Mouse (Mus musculus) gastrocnemius, postnatal 10 days (tissue): ENCODE data around the gene Mettl24. TPM values are rescaled to one million over a fixed set of nuclear protein-coding genes. Genes with fewer than 3 reads are reported as not detected.
A peak's percentile ranks its signal among the peaks of the same experiment; 100 is the strongest.

Source experiments
- DNase-seq: peaks from one replicate; pipeline ENCODE4 v3.0.0; 2021; ENCODE audit warnings: mixed read lengths
- total RNA-seq, 2 experiments: library from RNA; stranded (reverse); gene quantifications; 2 replicates each; pipeline ENCODE4 v1.2.3; 2021

The Mettl24 gene
- total RNA-seq, 2 experiments from 2014 or later, result 1.1 to 2.2 TPM

- DNase-seq, result no peak
These were observed 130.5 kb downstream of the Mettl24 start for GRCm38 (mm10) chr10:40813627-40814026.

DNA sequence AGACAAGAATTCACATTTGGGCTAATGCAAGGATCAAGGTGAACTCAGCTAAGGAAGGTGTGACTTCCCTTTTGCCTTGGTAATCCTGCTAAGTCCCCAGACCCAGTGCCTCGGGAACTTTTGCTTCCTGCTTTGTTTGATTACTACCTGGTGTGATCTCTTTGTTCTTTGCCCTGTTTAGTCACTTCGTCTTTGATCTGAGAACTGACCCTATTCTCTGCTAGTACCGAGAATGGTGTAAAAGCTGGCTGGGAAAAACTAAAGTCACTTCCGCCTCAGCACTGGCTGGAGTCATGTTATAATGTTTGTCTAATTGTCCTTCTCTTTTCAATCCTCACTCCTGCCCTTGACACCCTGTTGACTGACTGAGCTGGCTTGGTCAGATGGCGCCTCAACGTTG lies 133.4 kb downstream of the Mettl24 start:
- no peak for DNase-seq

DNA sequence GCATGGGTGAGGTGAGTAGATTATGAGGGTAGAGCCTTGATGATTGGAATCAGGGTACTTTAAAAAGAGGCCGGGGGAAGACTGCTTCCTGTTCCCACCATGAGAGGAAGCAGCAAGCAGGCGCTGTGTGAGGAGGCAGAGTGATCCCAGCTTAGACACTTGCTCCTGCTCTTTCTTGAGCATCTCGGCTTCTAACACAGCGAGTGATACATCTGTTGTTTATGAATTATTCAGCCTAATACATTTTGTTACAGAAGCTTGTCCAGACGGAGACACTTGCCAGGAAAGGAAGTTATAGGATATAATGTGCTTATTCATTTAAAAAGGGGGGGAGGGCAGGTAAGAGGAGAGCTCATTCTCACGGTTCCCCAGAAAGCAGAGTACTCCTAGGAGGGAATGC lies 142.9 kb downstream of the Mettl24 start:
- no peak for DNase-seq

DNA sequence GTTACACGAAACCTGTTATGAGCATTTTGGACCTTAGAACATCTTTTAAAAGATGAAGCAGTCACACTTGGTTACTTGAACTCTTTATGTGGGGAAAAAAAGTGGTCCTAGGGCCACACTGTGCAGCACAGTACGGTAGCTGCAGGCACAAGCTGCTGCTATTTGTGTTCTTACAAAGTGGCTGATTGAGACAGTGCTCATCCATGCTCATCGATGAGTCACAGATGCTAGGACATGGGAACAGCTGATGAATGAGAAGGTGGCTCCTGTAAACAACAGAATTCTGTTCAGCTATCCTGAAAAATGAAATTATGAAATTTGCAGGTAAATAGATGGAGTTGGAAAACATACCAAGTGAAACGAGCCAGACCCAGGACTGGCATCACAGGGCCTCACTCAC lies 144.6 kb downstream of the Mettl24 start:
- DNase-seq, result no peak

GRCm38 (mm10) chr10:40830312-40830711 lies 147.2 kb downstream of the Mettl24 start:
- DNase-seq, result no peak

DNA sequence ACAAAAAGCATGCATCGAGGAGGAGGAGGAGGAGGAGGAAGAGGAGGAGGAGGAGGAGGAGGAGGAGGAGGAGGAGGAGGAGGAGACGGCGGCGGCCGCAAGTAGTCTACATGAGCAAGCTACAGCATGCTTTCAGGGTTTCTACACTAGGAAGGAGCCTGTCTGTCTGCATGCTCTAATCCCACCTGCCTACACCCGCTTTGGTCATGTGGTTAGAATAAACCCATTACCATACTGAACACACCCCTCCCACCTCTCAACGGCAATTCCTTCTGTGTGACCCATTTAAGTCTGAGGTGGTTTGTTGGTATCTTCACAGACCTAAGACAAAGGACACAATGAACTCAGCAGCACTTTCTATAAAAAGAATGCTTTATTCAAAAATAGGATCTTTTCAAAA lies 148.2 kb downstream of the Mettl24 start:
- DNase-seq, result no peak

DNA sequence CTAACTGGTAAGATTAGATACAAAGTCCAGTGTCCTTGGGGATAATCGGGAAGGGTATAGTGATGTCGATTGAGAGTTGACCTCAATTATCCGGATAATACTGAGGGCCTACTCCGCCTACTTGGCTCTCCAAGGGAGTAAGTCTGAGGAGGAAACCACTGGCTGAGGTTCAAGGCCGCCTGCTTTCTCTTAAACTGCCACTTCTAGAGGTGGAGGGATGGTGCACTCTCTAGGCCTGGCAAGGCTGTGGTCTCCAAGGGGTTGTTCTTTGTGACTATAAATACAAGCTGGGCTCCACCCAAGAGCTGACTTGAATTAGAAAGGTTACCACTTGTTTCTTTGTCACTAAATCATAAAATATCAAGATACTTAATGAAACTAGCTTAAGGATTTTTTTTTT lies 157.0 kb downstream of the Mettl24 start:
- peak; percentile 8 for DNase-seq

GRCm38 (mm10) chr10:40843841-40844240 lies 160.8 kb downstream of the Mettl24 start:
- DNase-seq, result no peak

DNA sequence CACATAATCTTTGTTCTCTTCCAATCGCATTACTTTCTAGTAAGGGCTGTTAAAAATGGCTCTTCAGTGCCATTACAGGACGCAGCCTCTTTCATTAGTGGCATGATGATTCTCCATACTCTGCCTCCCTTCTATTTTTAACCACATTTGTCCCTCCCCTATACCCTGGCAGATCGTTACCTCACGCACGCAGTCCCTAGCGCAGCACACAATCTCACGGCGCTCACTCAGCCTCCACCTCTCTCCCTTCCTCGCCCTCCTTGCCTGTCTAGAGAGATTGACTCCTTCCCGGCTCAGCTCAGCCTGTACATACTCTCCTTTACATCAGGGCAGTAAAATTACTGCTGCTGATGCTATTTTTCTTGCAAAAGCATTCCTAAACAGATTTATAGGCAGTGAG lies 161.5 kb downstream of the Mettl24 start:
- no peak for DNase-seq

DNA sequence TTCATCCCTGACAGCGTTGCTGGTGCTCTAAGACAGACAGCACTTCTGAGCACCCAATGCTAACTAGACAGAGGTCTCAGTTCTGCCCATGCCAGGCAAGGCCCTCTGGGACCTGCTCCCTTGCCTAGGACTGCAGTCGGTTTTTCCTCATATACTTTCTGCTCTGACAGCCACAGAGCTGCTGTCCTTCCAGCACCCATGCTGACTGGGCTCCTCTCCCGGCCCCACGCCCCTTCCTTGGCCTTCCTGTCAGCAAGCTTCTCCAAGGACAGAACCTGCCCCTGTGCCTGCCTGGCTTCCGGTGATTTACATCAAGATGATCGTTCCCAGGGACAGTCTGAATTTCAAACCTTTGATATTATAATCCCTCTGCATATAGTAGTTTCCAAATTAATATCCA lies 162.5 kb downstream of the Mettl24 start:
- no peak for DNase-seq

GRCm38 (mm10) chr10:40847176-40847874 lies 164.2 kb downstream of the Mettl24 start:
- DNase-seq, result no peak

DNA sequence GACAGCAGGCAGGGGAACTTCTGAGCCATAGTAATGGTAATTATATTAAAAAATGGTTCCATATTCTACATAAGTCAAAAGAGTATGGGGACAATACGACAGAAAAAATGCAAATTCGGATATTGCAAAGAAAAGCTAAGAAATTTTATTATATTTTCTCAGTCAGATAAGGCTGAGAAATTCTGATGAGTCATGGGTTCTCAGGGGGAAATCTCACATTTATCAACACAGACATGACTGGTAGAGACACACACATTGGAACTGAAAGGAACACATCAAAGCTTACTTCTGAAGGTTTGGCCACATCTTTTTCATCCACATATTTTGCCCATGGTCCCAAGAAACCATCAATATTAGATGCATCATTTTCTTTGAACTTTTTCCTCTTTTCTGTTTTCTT lies 167.6 kb downstream of the Mettl24 start:
- no peak for DNase-seq

- no peak for DNase-seq
These were observed 168.1 kb downstream of the Mettl24 start for GRCm38 (mm10) chr10:40851138-40851537.

DNA sequence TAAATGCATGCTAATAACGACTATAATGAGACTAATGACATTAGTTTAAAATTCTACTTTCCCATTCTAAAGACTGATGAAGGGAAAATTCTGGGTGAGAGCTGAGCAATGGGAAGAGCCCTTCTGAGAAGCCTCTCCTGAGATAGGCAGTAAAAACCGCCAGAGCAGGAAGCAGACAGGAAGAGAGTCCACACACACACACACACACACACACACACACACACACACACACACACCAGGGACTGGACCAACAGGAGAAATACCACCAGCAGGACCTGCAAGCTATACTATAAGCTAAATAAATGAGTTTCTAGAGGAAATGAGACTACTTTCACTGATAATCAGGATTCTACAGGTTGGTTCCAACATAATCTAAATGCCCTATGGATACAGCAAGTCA lies 172.5 kb downstream of the Mettl24 start:
- no peak for DNase-seq

DNA sequence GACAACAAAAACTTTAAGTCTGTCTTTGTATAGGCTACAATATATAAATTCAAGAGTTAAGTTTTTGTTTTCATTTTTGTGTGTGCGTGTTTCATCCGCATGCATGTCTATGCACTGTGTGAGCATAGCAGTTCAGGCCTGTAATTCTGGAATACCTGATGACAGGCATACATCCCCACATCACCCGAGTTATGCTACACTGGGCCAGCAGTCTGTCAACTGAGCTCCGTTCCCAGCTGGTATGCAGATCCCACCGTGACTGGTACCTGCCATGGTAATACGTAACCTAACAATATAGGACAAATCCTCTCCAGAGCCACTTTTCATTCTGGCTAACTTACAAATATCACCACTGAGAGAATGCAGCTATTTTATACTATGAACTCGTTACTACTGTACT lies 173.6 kb downstream of the Mettl24 start:
- no peak for DNase-seq

- no peak for DNase-seq
These were observed 174.5 kb downstream of the Mettl24 start for GRCm38 (mm10) chr10:40857599-40857998.

Other genes starting within 250 kb of the Mettl24 start
- not detected for gene Slc22a16, start 112.9 kb upstream of the Mettl24 start, total RNA-seq
- 10 to 100 TPM; 22.3 to 25.7 TPM for gene Ddo, start 53.3 kb upstream of the Mettl24 start, total RNA-seq
- gene Cdc40, start 200.0 kb downstream of the Mettl24 start, total RNA-seq, result 10 to 100 TPM; 11.1 to 11.8 TPM
- 1 to 10 TPM; 2.0 to 2.6 TPM for gene Wasf1, start 200.2 kb downstream of the Mettl24 start, total RNA-seq